Mouse (Mus musculus): ENCODE measurements at regions not wholly inside any gene's neighbourhood (a gene's known extent, or its start where the extent isn't known, plus 50 kb on each side); places are given as distances from the start of the nearest gene placed in this dataset.

DNA sequence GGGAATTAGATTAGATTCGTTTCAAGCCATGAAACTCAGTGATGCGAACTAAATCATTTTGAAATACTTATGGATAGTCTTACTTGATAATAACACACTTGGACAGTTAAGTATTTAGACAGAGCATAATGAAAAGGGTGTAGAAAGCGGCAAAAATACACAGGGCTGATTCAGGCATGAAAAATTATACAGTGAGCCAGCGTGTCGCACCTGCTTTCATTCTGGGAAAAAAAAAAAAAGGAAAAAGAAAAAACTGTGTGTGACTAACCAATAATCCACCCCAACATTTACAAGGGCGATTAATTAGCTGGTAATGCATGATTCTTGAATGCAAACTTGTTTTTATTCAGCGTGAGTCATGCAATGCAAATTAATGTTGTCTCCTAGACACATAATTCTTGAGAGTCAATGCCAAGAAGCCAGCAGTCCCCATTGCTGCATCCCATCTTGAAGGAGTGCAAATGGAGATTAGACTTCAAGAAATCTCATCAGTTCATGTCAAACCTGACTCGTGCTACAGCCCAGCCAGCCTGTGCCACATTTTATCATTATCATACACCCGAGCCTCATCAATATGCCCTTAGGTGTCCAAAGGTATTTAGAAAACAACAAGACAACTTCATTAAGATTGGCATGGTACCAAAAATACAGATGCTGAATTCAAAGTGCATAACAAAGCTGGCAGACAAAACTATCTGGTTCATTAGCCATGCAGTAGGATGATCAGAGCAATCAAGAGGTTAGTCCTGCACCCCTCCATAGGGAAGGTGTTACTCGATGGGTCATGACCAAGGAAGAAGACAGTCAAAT lies 714.9 kb downstream of the Efnb2 start:
- ATAC-seq (ENCODE audit: low FRiP score, low read depth) (no peak), DNase-seq (ENCODE audit: low spot score) (no peak)
- Histone ChIP-seq H3K27me3 (ENCODE audit: control insufficient read depth, insufficient read depth, low read length) (no peaks in the 10 kb centered on the region), H3K9ac (ENCODE audit: low read depth, low read length, severe bottlenecking) (no peak overlapping the region), H3K4me3 (replicated peaks; ENCODE audit: low read length) (no peak overlapping the region), H3K27ac (replicated peaks; ENCODE audit: low read depth, low read length) (no peak overlapping the region), H3K9me3 (ENCODE audit: control insufficient read depth, low read length) (no peaks in the 10 kb centered on the region), H3K4me2 (replicated peaks; ENCODE audit: low read depth, low read length, severe bottlenecking) (no peak overlapping the region), H3K4me1 (ENCODE audit: control insufficient read depth, insufficient read depth, low read length) (no peaks in the 10 kb centered on the region), H3K36me3 (ENCODE audit: control insufficient read depth, insufficient read depth, low read length) (no peaks in the 10 kb centered on the region)
- TF ChIP-seq POLR2A (IDR thresholded peaks at IDR 0.05; ENCODE audit: borderline replicate concordance, extremely low read depth, insufficient read depth, insufficient read length) = no peak
- WGBS = 83% methylated on average over 10 of the region's 10 CpGs

DNA sequence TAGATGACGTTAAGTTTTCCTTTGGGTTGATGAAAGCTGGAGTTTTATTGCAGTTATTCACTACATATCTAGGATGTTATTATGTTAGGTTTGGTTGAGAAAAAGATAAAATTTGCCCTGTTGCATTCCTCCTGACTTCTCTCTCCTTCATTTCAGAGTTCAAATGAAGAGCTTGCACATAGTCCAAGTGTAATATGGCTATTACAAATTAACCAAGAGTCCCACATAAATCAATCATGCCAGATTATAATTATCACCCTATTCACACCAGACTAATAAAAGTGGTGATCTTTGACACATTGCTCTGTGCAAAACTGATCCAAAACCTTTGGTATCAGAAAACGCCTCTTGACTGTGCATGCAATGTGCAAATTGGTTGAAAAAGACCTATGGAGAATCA lies 724.4 kb downstream of the Efnb2 start:
- WGBS = 77% methylated on average over 2 of the region's 2 CpGs
- H3K9ac ChIP-seq (ENCODE audit: low read depth, low read length, severe bottlenecking) = no peak overlapping the region
- TF ChIP-seq POLR2A (IDR thresholded peaks at IDR 0.05; ENCODE audit: borderline replicate concordance, extremely low read depth, insufficient read depth, insufficient read length) = no peak
- no peaks in the 10 kb centered on the region for H3K4me1 ChIP-seq (ENCODE audit: control insufficient read depth, insufficient read depth, low read length)
- H3K4me2 ChIP-seq (replicated peaks; ENCODE audit: low read depth, low read length, severe bottlenecking) = no peak overlapping the region
- no peaks in the 10 kb centered on the region for H3K36me3 ChIP-seq (ENCODE audit: control insufficient read depth, insufficient read depth, low read length)
- no peak for DNase-seq (ENCODE audit: low spot score)
- no peak overlapping the region for H3K4me3 ChIP-seq (replicated peaks; ENCODE audit: low read length)
- no peaks in the 10 kb centered on the region for H3K9me3 ChIP-seq (ENCODE audit: control insufficient read depth, low read length)
- H3K27me3 ChIP-seq (ENCODE audit: control insufficient read depth, insufficient read depth, low read length) = no peaks in the 10 kb centered on the region
- H3K27ac ChIP-seq (replicated peaks; ENCODE audit: low read depth, low read length) = no peak overlapping the region
- ATAC-seq (ENCODE audit: low FRiP score, low read depth) = no peak

DNA sequence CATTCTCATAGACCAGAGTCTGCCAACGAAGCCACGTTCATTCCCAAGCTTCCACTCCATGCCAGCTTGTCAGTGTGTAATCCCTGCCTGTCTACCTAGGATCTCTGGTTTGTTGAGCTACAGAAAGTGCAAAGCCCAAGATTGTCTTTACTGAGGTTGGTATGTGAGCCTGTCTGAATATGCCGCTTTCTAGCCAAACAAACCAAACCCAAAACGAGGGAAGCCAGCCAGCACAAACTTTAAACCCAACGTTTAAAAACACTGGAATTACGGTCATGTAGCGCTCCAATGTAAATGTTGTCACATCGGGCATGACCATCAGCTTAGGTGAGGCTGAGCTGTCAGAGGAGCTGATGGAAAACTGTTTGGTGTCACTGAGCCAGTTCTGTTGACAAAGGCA lies 741.6 kb downstream of the Efnb2 start:
- Histone ChIP-seq H3K9me3 (ENCODE audit: control insufficient read depth, low read length) (no peaks in the 10 kb centered on the region), H3K4me3 (replicated peaks; ENCODE audit: low read length) (no peak overlapping the region), H3K27me3 (ENCODE audit: control insufficient read depth, insufficient read depth, low read length) (no peaks in the 10 kb centered on the region), H3K36me3 (ENCODE audit: control insufficient read depth, insufficient read depth, low read length) (no peaks in the 10 kb centered on the region), H3K27ac (replicated peaks; ENCODE audit: low read depth, low read length) (no peak overlapping the region; the same call in 1 of the 2 replicates), H3K9ac (ENCODE audit: low read depth, low read length, severe bottlenecking) (no peak overlapping the region), H3K4me2 (replicated peaks; ENCODE audit: low read depth, low read length, severe bottlenecking) (no peak overlapping the region), H3K4me1 (ENCODE audit: control insufficient read depth, insufficient read depth, low read length) (no peaks in the 10 kb centered on the region)
- TF ChIP-seq POLR2A (IDR thresholded peaks at IDR 0.05; ENCODE audit: borderline replicate concordance, extremely low read depth, insufficient read depth, insufficient read length) = no peak
- WGBS = 69% methylated on average over 8 of the region's 8 CpGs
- DNase-seq (ENCODE audit: low spot score) (no peak), ATAC-seq (ENCODE audit: low FRiP score, low read depth) (no peak)

DNA sequence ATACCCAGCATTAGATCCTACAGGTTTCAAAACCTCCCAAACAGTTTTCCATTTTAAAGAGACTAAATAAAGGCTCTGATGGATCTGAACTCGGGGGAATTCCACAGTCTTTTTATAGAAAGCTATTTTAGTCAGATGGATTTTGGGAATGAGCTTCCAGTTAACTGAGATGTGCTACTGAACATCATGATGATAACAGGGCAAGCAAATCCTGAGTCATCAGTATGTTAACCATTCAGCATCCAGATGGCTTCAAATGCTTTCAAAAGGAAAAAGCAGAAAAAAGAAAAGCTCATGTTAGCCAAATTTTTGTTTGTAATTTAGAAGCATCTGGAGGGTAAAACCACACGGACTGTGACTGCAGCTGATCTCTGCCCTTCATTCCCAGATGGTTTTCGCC lies 766.7 kb downstream of the Efnb2 start:
- TF ChIP-seq POLR2A (IDR thresholded peaks at IDR 0.05; ENCODE audit: borderline replicate concordance, extremely low read depth, insufficient read depth, insufficient read length) = no peak
- H3K36me3 ChIP-seq (ENCODE audit: control insufficient read depth, insufficient read depth, low read length) = no peaks in the 10 kb centered on the region
- ATAC-seq (ENCODE audit: low FRiP score, low read depth) (no peak), DNase-seq (ENCODE audit: low spot score) (no peak)
- H3K4me1 ChIP-seq (ENCODE audit: control insufficient read depth, insufficient read depth, low read length) = no peaks in the 10 kb centered on the region
- 74% methylated on average over 3 of the region's 3 CpGs for WGBS
- no peaks in the 10 kb centered on the region for H3K27me3 ChIP-seq (ENCODE audit: control insufficient read depth, insufficient read depth, low read length)
- no peak overlapping the region for H3K4me3 ChIP-seq (replicated peaks; ENCODE audit: low read length)
- H3K9me3 ChIP-seq (ENCODE audit: control insufficient read depth, low read length) = no peaks in the 10 kb centered on the region
- H3K9ac ChIP-seq (ENCODE audit: low read depth, low read length, severe bottlenecking) = no peak overlapping the region
- H3K27ac ChIP-seq (replicated peaks; ENCODE audit: low read depth, low read length) = no peak overlapping the region
- no peak overlapping the region for H3K4me2 ChIP-seq (replicated peaks; ENCODE audit: low read depth, low read length, severe bottlenecking)

DNA sequence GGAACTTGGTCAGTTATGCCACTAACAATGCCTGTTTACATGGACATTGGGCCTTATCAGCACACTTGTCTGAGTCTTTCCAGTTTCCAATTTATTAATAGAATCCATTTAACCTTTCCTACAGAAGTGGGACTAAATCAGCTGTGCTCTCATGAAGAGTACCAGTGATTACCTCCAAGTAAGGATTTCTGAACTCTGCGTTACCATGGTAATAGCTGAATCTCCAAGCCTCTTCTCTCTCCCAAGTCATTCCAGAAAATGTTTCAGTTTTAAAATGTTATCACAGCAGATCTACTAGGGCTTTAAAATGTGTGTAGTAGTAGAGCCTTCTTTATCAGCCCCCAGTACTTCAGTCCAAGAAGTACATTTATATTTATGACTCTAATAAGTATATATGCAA lies 807.9 kb downstream of the Efnb2 start:
- no peaks in the 10 kb centered on the region for H3K27me3 ChIP-seq (ENCODE audit: control insufficient read depth, insufficient read depth, low read length)
- H3K4me2 ChIP-seq (replicated peaks; ENCODE audit: low read depth, low read length, severe bottlenecking) = no peak overlapping the region
- TF ChIP-seq POLR2A (IDR thresholded peaks at IDR 0.05; ENCODE audit: borderline replicate concordance, extremely low read depth, insufficient read depth, insufficient read length) = no peak
- no peak for ATAC-seq (ENCODE audit: low FRiP score, low read depth)
- H3K4me3 ChIP-seq (replicated peaks; ENCODE audit: low read length) = no peak overlapping the region
- no peak overlapping the region for H3K27ac ChIP-seq (replicated peaks; ENCODE audit: low read depth, low read length)
- H3K9ac ChIP-seq (ENCODE audit: low read depth, low read length, severe bottlenecking) = no peak overlapping the region
- no peak for DNase-seq (ENCODE audit: low spot score)
- H3K36me3 ChIP-seq (ENCODE audit: control insufficient read depth, insufficient read depth, low read length) = no peaks in the 10 kb centered on the region
- no peaks in the 10 kb centered on the region for H3K9me3 ChIP-seq (ENCODE audit: control insufficient read depth, low read length)
- 92% methylated on average over 1 of the region's 1 CpGs for WGBS
- no peaks in the 10 kb centered on the region for H3K4me1 ChIP-seq (ENCODE audit: control insufficient read depth, insufficient read depth, low read length)

Measured in limb, embryonic 14.5 days (tissue).